Mouse (Mus musculus) bone marrow, adult 2 months (tissue): ENCODE measurements at regions not wholly inside any gene's neighbourhood (a gene's known extent, or its start where the extent isn't known, plus 50 kb on each side); places are given as distances from the start of the nearest gene placed in this dataset.

Experiments used
- CTCF ChIP-seq: fragments of 200-500 bp; IDR thresholded peaks from 2 replicates; pipeline ENCODE4 v1.5.1; 2011; ENCODE audit warnings: low read length, control low read depth; ENCODE audit not compliant: control insufficient read depth, insufficient read depth
- POLR2A ChIP-seq: fragments of 200-500 bp; IDR thresholded peaks from 2 replicates; pipeline ENCODE4 v1.6.1; 2011; ENCODE audit warnings: low read depth, mild to moderate bottlenecking, control low read depth, low read length, borderline replicate concordance; ENCODE audit not compliant: control insufficient read depth

DNA sequence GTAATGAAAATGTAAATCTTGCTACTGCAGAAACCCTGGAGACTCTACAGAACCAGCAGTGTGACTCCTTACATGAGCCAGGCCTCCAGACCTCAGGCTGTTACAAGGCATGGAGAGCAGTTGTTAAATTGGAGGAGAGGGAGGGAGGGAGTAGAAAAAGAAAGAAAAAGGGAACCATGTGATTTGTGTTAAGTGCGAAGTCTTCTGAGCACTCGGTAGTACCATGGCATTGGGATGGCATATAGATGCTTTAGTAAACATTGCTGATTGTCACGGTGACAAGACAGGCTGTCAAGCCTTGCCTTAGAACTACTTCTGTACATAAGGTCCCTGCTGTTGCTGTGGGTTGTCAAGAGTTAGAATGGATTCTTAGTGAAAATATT lies 189.6 kb upstream of the Dph6 start:
- no peak for TF ChIP-seq CTCF
- TF ChIP-seq POLR2A = no peak
